Mouse (Mus musculus) limb, embryonic 13.5 days (tissue): ENCODE measurements around the gene 1700029J07Rik. TPM values are rescaled to one million over a fixed set of nuclear protein-coding genes. Genes with fewer than 3 reads are reported as not detected.

ENCODE experiments used
- polyA plus RNA-seq: library from polyadenylated mRNA; unstranded; fragments of >200 nt; fragmentation: Nextera tagmentation; extraction: Ambion mirVana; gene quantifications from 2 replicates; pipeline ENCODE4 v1.2.1, GENCODE M21; 2015

Gene 1700029J07Rik
- polyA plus RNA-seq, 1 experiment from 2014 or later: 3.7 TPM

Other genes with a start within 250 kb of the 1700029J07Rik start
- gene Pdlim3, start 89.8 kb downstream of the 1700029J07Rik start, polyA plus RNA-seq: 46.0 and 52.5 TPM in 2 replicates
- gene Ccdc110, start 40.6 kb downstream of the 1700029J07Rik start, polyA plus RNA-seq: 0.14 and 0.23 TPM in 2 replicates
- 93.0 and 104 TPM in 2 replicates for gene Ufsp2, start 276 bp upstream of the 1700029J07Rik start, polyA plus RNA-seq
- 0.28 and 0.49 TPM in 2 replicates for gene Lrp2bp, start 24.1 kb upstream of the 1700029J07Rik start, polyA plus RNA-seq
- gene Ankrd37, start 30.5 kb upstream of the 1700029J07Rik start, polyA plus RNA-seq: 19.5 and 20.4 TPM in 2 replicates
- 29.3 and 30.1 TPM in 2 replicates for gene Cfap97, start 176.5 kb upstream of the 1700029J07Rik start, polyA plus RNA-seq
- gene Snx25, start 176.9 kb upstream of the 1700029J07Rik start, polyA plus RNA-seq: 5.9 and 6.6 TPM in 2 replicates
- gene Slc25a4, start 236.0 kb upstream of the 1700029J07Rik start, polyA plus RNA-seq: 513 and 539 TPM in 2 replicates